Mouse (Mus musculus) kidney, adult 2 months (tissue): ENCODE results near the gene BC037034.

Source experiments
- CTCF ChIP-seq: fragments of 200-500 bp; conservative IDR thresholded peaks from 2 replicates; pipeline ENCODE4 v1.5.1; 2011; ENCODE audit warnings: low read depth, mild to moderate bottlenecking, control low read depth, low read length, moderate library complexity, mixed read lengths; ENCODE audit not compliant: insufficient read depth, insufficient read length
- POLR2A ChIP-seq: fragments of 200-500 bp; IDR thresholded peaks from one replicate; pipeline ENCODE4 v1.6.1; 2011; ENCODE audit warnings: low read depth, low read length, control low read depth

DNA sequence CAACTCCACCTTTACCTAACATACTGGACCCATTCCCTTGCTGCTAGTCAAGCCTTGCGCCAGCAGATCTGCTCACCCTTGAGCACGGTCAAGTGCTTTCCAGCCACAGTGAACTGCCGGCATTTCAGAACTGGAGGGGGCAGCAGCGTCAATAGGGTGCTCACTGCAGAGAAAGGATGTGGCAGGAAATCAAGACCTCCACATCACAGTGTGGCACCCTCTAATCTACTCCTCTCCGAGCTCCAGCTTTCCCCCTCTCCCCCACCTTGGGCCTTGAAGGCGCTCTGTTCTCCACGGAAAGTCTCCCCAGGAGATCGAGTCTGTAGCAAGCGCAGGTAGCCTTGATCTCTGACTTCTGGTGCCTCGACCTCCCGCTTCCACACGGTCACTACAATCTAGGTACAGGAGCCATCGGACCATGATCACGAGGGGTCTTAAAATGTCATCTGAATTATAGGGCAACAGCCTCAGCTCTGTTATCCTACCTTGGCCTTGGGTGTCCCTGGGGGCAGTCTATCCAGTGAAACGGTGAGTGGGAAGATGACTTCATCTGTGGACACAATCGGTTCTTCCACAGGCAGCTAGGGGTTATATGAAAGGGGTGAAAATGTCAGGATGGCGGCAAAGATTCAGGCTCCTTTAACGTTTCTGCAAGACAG lies 1.1 kb downstream of the BC037034 start:
- no peak for TF ChIP-seq POLR2A
- no peak for TF ChIP-seq CTCF
